Mouse (Mus musculus) lung, postnatal 0 days (tissue): ENCODE results near the gene Pde11a. TPM values are rescaled to one million over a fixed set of nuclear protein-coding genes. Genes with fewer than 3 reads are reported as not detected.
A peak's percentile ranks its signal among the peaks of the same experiment; 100 is the strongest.

ENCODE experiments used
- ATAC-seq: fragments of 200-750 bp; cut with Nextera tagmentation; 2 replicates; pipeline ENCODE4 v1.8.0; 2017; ENCODE audit warnings: moderate library complexity
- DNase-seq: peaks from one replicate; pipeline ENCODE4 v3.0.0-alpha.2; 2016; ENCODE audit warnings: low spot score
- H3K27ac ChIP-seq: fragments of 300-500 bp; sonication (generic); 2 replicates; pipeline ENCODE4 v1.5.1; 2014; ENCODE audit warnings: antibody characterized with exemption, mild to moderate bottlenecking, low read length, mixed read lengths
- H3K27me3 ChIP-seq: fragments of 300-500 bp; sonication (generic); replicated peaks from 2 replicates; pipeline ENCODE4 v1.6.1; 2014; ENCODE audit warnings: low read length, mixed read lengths; ENCODE audit not compliant: insufficient read depth
- H3K36me3 ChIP-seq: fragments of 300-500 bp; sonication (generic); 2 replicates; pipeline ENCODE4 v1.6.1; 2014; ENCODE audit warnings: low read length, mixed read lengths; ENCODE audit not compliant: insufficient read depth
- H3K4me1 ChIP-seq: fragments of 300-500 bp; sonication (generic); 2 replicates; pipeline ENCODE4 v1.6.1; 2014; ENCODE audit warnings: antibody characterized with exemption, low read depth, low read length, mixed read lengths; ENCODE audit not compliant: insufficient read depth
- H3K4me2 ChIP-seq: fragments of 300-500 bp; sonication (generic); replicated peaks from 2 replicates; pipeline ENCODE4 v1.6.1; 2014; ENCODE audit warnings: low read depth, mild to moderate bottlenecking, low read length, moderate library complexity, mixed read lengths
- H3K4me3 ChIP-seq: fragments of 300-500 bp; sonication (generic); 2 replicates; pipeline ENCODE4 v1.5.1; 2014; ENCODE audit warnings: low read depth, low read length
- H3K9ac ChIP-seq: fragments of 300-500 bp; sonication (generic); replicated peaks from 2 replicates; pipeline ENCODE4 v1.6.1; 2014; ENCODE audit warnings: low read depth, mild to moderate bottlenecking
- H3K9me3 ChIP-seq: fragments of 300-500 bp; sonication (generic); 2 replicates; pipeline ENCODE4 v1.6.1; 2016; ENCODE audit warnings: low read length, mixed read lengths
- CTCF ChIP-seq: IDR thresholded peaks from 2 replicates; pipeline ENCODE4 v1.5.1; 2016; ENCODE audit warnings: antibody characterized with exemption, mild to moderate bottlenecking
- EP300 ChIP-seq: IDR thresholded peaks from 2 replicates; pipeline ENCODE4 v1.6.1; 2016; ENCODE audit warnings: antibody characterized with exemption, mild to moderate bottlenecking, control low read depth
- WGBS: fragments of 180-500 bp; shearing (Covaris S2); extraction: QIAGEN DNeasy Blood & Tissue Kit; methylation state at CpG from one replicate; pipeline ENCODE4 v1.1.7; 2014; 5-methylcytosine and 5-hydroxymethylcytosine counted together
- polyA plus RNA-seq: library from polyadenylated mRNA; unstranded; fragments of >200 nt; fragmentation: Nextera tagmentation; extraction: Ambion mirVana; gene quantifications from 2 replicates; pipeline ENCODE4 v1.2.1, GENCODE M21; 2015

Gene Pde11a
- polyA plus RNA-seq, 1 experiment from 2014 or later: 0.16 TPM

DNA sequence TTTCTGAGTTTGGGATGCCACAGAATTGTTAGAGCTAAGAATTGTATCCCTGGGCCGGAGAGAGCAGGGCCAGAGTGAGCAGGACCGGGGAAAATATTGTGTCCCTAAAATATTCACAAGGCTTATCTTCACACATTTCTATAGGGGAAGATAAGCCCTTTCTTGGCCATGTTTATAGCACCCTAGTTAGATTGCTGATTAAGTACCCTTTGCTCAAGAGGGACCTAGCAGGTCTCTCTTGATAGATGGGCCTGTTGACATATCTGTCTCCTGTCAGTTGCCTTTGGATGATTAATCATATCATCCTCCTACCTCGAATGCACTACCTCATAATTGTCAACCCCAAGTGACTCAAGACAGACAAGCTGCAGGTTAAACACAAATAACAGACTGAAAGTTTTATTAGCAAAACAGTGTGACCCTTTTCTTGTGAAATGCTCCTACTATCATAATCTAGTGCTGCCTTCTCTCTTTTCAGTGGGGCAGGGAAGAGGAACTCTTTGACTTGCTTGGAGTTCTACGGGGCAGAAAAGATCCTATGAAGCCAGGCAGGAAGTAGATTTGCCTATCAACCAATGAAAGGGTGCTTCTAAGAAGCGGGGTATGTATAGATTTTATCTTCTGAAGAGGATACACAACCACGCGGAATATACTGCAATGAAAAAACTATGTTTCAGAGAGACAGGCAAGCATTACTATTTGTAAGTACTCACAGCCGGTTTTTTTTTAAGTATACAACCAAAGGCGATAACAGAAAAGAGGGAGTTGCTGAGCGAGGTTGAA lies 100.7 kb downstream of the Pde11a start:
- Histone ChIP-seq H3K4me1 (no peaks in the 10 kb centered on the region), H3K27me3 (no peaks in the 10 kb centered on the region), H3K4me3 (no peak overlapping the region), H3K36me3 (no peaks in the 10 kb centered on the region), H3K9me3 (no peaks in the 10 kb centered on the region), H3K27ac (no peak overlapping the region), H3K9ac (no peak overlapping the region), H3K4me2 (no peak overlapping the region)
- 42% methylated on average over 10 of the region's 10 CpGs for WGBS
- TF ChIP-seq EP300 (no peak), CTCF (no peak)
- ATAC-seq (no peak), DNase-seq (no peak)

GRCm38 (mm10) chr2:76220364-76221108 lies 118.0 kb downstream of the Pde11a start:
- Histone ChIP-seq H3K9me3 (no peaks in the 10 kb centered on the region), H3K27me3 (no peaks in the 10 kb centered on the region), H3K4me1 (no peaks in the 10 kb centered on the region), H3K4me3 (no peak overlapping the region), H3K4me2 (no peak overlapping the region), H3K9ac (no peak overlapping the region), H3K36me3 (no peaks in the 10 kb centered on the region), H3K27ac (no peak overlapping the region)
- 41% methylated on average over 6 of the region's 6 CpGs for WGBS
- DNase-seq: no peak
- TF ChIP-seq CTCF: no peak
- no peak for TF ChIP-seq EP300
- no peak for ATAC-seq

- Histone ChIP-seq H3K4me2 (no peak overlapping the region), H3K4me3 (no peak overlapping the region), H3K27me3 (no peaks in the 10 kb centered on the region), H3K9ac (no peak overlapping the region), H3K27ac (no peak overlapping the region), H3K9me3 (no peaks in the 10 kb centered on the region), H3K4me1 (no peaks in the 10 kb centered on the region), H3K36me3 (no peaks in the 10 kb centered on the region)
- DNase-seq (no peak), ATAC-seq (no peak)
- 68% methylated on average over 6 of the region's 6 CpGs for WGBS
- TF ChIP-seq EP300 (no peak), CTCF (no peak)
Measured at GRCm38 (mm10) chr2:76219540-76219939, 119.0 kb downstream of the Pde11a start.

- DNase-seq (peak; percentile 15), ATAC-seq (no peak)
- 59% methylated on average over 7 of the region's 7 CpGs for WGBS
- H3K4me1 ChIP-seq: no peaks in the 10 kb centered on the region
- no peak overlapping the region for H3K27ac ChIP-seq
- no peaks in the 10 kb centered on the region for H3K36me3 ChIP-seq
- H3K27me3 ChIP-seq: no peaks in the 10 kb centered on the region
- H3K4me3 ChIP-seq: no peak overlapping the region
- TF ChIP-seq EP300 (no peak), CTCF (peak; percentile 72)
- no peaks in the 10 kb centered on the region for H3K9me3 ChIP-seq
- no peak overlapping the region for H3K4me2 ChIP-seq
- H3K9ac ChIP-seq: no peak overlapping the region
Measured at GRCm38 (mm10) chr2:76216146-76216545, 122.4 kb downstream of the Pde11a start.

GRCm38 (mm10) chr2:76215219-76215618 lies 123.4 kb downstream of the Pde11a start:
- Histone ChIP-seq H3K4me3 (no peak overlapping the region), H3K4me2 (no peak overlapping the region), H3K4me1 (no peaks in the 10 kb centered on the region), H3K36me3 (no peaks in the 10 kb centered on the region), H3K27ac (no peak overlapping the region), H3K27me3 (no peaks in the 10 kb centered on the region), H3K9me3 (no peaks in the 10 kb centered on the region), H3K9ac (no peak overlapping the region)
- WGBS: 76% methylated on average over 9 of the region's 9 CpGs
- ATAC-seq (no peak), DNase-seq (no peak)
- TF ChIP-seq EP300 (no peak), CTCF (no peak)

DNA sequence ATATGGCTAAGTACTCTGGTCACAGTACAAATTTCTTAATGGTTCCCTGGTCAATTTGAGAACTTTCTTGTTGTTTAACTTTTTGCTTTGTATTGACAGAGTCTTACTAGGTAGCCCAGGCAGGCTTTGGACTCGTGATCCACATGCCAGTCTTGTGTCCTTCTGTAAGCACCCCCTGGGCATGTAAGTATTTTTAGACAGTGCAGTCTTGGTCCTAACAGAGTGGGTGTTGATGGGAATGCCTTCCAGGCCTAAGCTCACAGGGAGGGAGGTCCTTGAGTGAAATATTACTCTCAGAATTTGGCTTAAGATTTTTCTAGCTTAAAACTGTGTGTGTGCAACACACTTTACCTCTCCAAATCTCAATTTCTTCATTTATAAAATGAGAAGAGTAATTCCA lies 153.4 kb downstream of the Pde11a start:
- TF ChIP-seq CTCF (no peak), EP300 (no peak)
- no peaks in the 10 kb centered on the region for H3K4me1 ChIP-seq
- no peaks in the 10 kb centered on the region for H3K36me3 ChIP-seq
- DNase-seq (no peak), ATAC-seq (no peak)
- WGBS: 19% methylated on average over 1 of the region's 1 CpGs
- H3K9ac ChIP-seq: no peak overlapping the region
- H3K27me3 ChIP-seq: no peaks in the 10 kb centered on the region
- no peak overlapping the region for H3K4me3 ChIP-seq
- no peaks in the 10 kb centered on the region for H3K9me3 ChIP-seq
- no peak overlapping the region for H3K27ac ChIP-seq
- H3K4me2 ChIP-seq: no peak overlapping the region
